Mouse (Mus musculus) brain, embryonic 14.5 days (tissue): ENCODE data around the gene Pgpep1l.

Experiments used
- CTCF ChIP-seq: fragments of 200-500 bp; IDR thresholded peaks from 2 replicates; pipeline ENCODE4 v1.5.1; 2012; ENCODE audit warnings: inconsistent platforms, mild to moderate bottlenecking, moderate library complexity, borderline replicate concordance; ENCODE audit not compliant: insufficient read depth, insufficient read length; ENCODE audit errors: extremely low read depth
- POLR2A ChIP-seq: fragments of 200-500 bp; IDR thresholded peaks from 2 replicates; pipeline ENCODE4 v1.6.1; 2012; ENCODE audit warnings: mild to moderate bottlenecking, inconsistent platforms, borderline replicate concordance; ENCODE audit not compliant: poor library complexity, insufficient read depth, insufficient read length, severe bottlenecking; ENCODE audit errors: extremely low read depth

DNA sequence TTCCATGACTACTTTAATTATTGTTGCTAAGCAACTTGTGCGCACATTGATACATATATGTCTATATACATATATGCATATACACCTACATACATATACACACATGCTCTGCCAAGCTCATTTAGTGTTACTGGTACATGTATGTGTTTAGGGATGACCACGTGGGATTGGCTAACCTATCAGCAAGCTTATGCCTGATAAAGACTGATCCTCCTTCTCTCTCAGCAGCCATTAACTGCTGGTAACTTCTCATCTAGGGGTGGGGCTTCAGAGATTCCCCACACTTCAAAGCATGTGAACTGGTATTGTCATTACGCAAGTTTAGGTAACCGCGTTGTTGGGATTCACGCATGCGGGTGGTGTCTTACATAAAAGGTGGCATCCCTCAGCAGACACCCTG is 64.4 kb downstream of the Pgpep1l start:
- TF ChIP-seq POLR2A (no peak), CTCF (no peak)
